Mouse (Mus musculus) urinary bladder, adult 2 months (tissue): ENCODE measurements around the gene Akr1b7. TPM values are rescaled to one million over a fixed set of nuclear protein-coding genes. Genes with fewer than 3 reads are reported as not detected.

ENCODE experiments used
- DNase-seq: peaks from one replicate; pipeline ENCODE4 v3.0.0; 2022; ENCODE audit warnings: low spot score
- polyA plus RNA-seq: library from polyadenylated mRNA; depleted of rRNA; stranded (reverse); fragments of >200 nt; gene quantifications from 2 replicates; pipeline ENCODE4 v1.2.3, GENCODE M21; 2012; rRNA removed

Akr1b7 gene
- polyA plus RNA-seq, 1 experiment: 3.6 TPM

GRCm38 (mm10) chr6:34439006-34439405 lies 26.9 kb downstream of the Akr1b7 start:
- DNase-seq: no peak

GRCm38 (mm10) chr6:34441556-34442257 lies 29.6 kb downstream of the Akr1b7 start:
- DNase-seq: no peak

GRCm38 (mm10) chr6:34443791-34444190 lies 31.7 kb downstream of the Akr1b7 start:
- no peak for DNase-seq

- DNase-seq: no peak
Observed at GRCm38 (mm10) chr6:34447961-34448360, 35.8 kb downstream of the Akr1b7 start.

GRCm38 (mm10) chr6:34448696-34449095 lies 36.6 kb downstream of the Akr1b7 start:
- no peak for DNase-seq

- DNase-seq: no peak
Observed at GRCm38 (mm10) chr6:34452963-34453770, 41.0 kb downstream of the Akr1b7 start.

- no peak for DNase-seq
Observed at GRCm38 (mm10) chr6:34459456-34459855, 47.3 kb downstream of the Akr1b7 start.

- no peak for DNase-seq
Observed at GRCm38 (mm10) chr6:34460651-34461050, 48.5 kb downstream of the Akr1b7 start.

GRCm38 (mm10) chr6:34463582-34463981 lies 51.4 kb downstream of the Akr1b7 start:
- DNase-seq: no peak

- DNase-seq: no peak
Observed at GRCm38 (mm10) chr6:34471434-34472110, 59.4 kb downstream of the Akr1b7 start.

Other genes with a start within 250 kb of the Akr1b7 start
- 43.5 and 44.5 TPM in 2 replicates for gene Slc35b4, start 235.2 kb upstream of the Akr1b7 start, polyA plus RNA-seq
- gene Akr1b3, start 94.9 kb upstream of the Akr1b7 start, polyA plus RNA-seq: 849 and 1,043 TPM in 2 replicates
- 90.3 and 103 TPM in 2 replicates for gene Akr1b8, start 58.2 kb upstream of the Akr1b7 start, polyA plus RNA-seq
- 82.4 and 86.2 TPM in 2 replicates for gene Akr1b10, start 28.1 kb upstream of the Akr1b7 start, polyA plus RNA-seq
- 40.9 and 45.8 TPM in 2 replicates for gene Bpgm, start 63.9 kb downstream of the Akr1b7 start, polyA plus RNA-seq
- gene Cald1, start 186.2 kb downstream of the Akr1b7 start, polyA plus RNA-seq: 895 and 1,547 TPM in 2 replicates